Mouse (Mus musculus) cerebellum, adult 2 months (tissue): ENCODE data around the gene C330007P06Rik.

Experiments used
- CTCF ChIP-seq: fragments of 200-500 bp; IDR thresholded peaks from 2 replicates; pipeline ENCODE4 v1.5.1; 2011; ENCODE audit warnings: low read depth, mild to moderate bottlenecking, control low read depth, low read length, moderate library complexity, borderline replicate concordance; ENCODE audit not compliant: insufficient read depth
- POLR2A ChIP-seq: fragments of 200-500 bp; IDR thresholded peaks from 2 replicates; pipeline ENCODE4 v1.6.1; 2011; ENCODE audit warnings: low read length, control low read depth, borderline replicate concordance; ENCODE audit not compliant: insufficient read depth

GRCm38 (mm10) chrX:36815022-36815421 lies 58.9 kb downstream of the C330007P06Rik start:
- TF ChIP-seq CTCF = no peak
- no peak for TF ChIP-seq POLR2A
